In genomic region chr2:169743294-169743693, GRCm38 (mm10) we compare ENCODE assay signal across 16 mouse cellular contexts.
DNase-seq lines count a peak whose midpoint lies in the region; ATAC-seq and TF ChIP-seq lines count a peak whose summit lies in the region.
"Had no signal": no experiment of that assay in that cellular context is flagged by ENCODE, and none has a peak within 500 bp of the region (broad histone marks: within the 10 kb centered on the region; RNA-seq: fewer than 3 reads in every experiment).

No protein-coding gene starts in this region.

- H3K4me3 ChIP-seq in forebrain, postnatal 0 days (ENCODE audit: low read depth, low read length), result no peak overlapping the region
- no peak overlapping the region for H3K4me3 ChIP-seq in forebrain, embryonic 12.5 days (replicated peaks)
- H3K4me3 ChIP-seq: heart, embryonic 12.5 days; hindbrain, embryonic 10.5 days; hindbrain, embryonic 15.5 days had no signal

- no peak overlapping the region for H3K4me2 ChIP-seq in forebrain, postnatal 0 days (ENCODE audit: low read depth)
- H3K4me2 ChIP-seq in forebrain, embryonic 12.5 days, result no peak overlapping the region
- H3K4me2 ChIP-seq: heart, embryonic 12.5 days; hindbrain, embryonic 15.5 days had no signal

- H3K36me3 ChIP-seq in forebrain, postnatal 0 days (ENCODE audit: insufficient read depth), result no peaks in the 10 kb centered on the region
- no peaks in the 10 kb centered on the region for H3K36me3 ChIP-seq in forebrain, embryonic 12.5 days (replicated peaks)
- H3K36me3 ChIP-seq: heart, embryonic 12.5 days; hindbrain, embryonic 10.5 days; hindbrain, embryonic 15.5 days had no signal

- no peak overlapping the region for H3K9ac ChIP-seq in forebrain, postnatal 0 days
- H3K9ac ChIP-seq in forebrain, embryonic 12.5 days, result no peak overlapping the region
- H3K9ac ChIP-seq: heart, embryonic 12.5 days; hindbrain, embryonic 15.5 days had no signal

- H3K4me1 ChIP-seq in forebrain, postnatal 0 days (ENCODE audit: insufficient read depth), result no peaks in the 10 kb centered on the region
- H3K4me1 ChIP-seq in forebrain, embryonic 12.5 days, result no peaks in the 10 kb centered on the region
- H3K4me1 ChIP-seq: hindbrain, embryonic 10.5 days had no signal

- peak; percentile 85 for ATAC-seq in forebrain, postnatal 0 days
- ATAC-seq in forebrain, embryonic 12.5 days (ENCODE audit: low FRiP score), result no peak
- ATAC-seq: inflammation-experienced regulatory T-cells, adult 6 months; intestine, postnatal 0 days had no signal

- DNase-seq in cerebellum, postnatal 14 days, result peak; percentile 71 to 74
- DNase-seq in cerebellum, adult 11-12 months, result no peak
- DNase-seq in forebrain, postnatal 0 days, result peak; percentile 66
- peak; percentile 13 to 52 for DNase-seq in layer of hippocampus, postnatal 14 days (ENCODE audit: low spot score in 2 of 2)
- DNase-seq in layer of hippocampus, adult 9-10 months (ENCODE audit: low spot score), result no peak
- no peak for DNase-seq in ovary, postnatal 36 days (ENCODE audit: low spot score)
- DNase-seq: adrenal gland, postnatal 10 days; cerebellum, adult 8-10 months; cerebellum, postnatal 36 days; gastrocnemius, postnatal 25 days had no signal

- 59% methylated on average over 6 of the region's 6 CpGs for WGBS in forebrain, postnatal 0 days
- 84% methylated on average over 6 of the region's 6 CpGs for WGBS in forebrain, embryonic 12.5 days

- TF ChIP-seq CTCF in forebrain, postnatal 0 days (IDR thresholded peaks at IDR 0.05; ENCODE audit: low read depth), result no peak

- H3K27me3 ChIP-seq in forebrain, postnatal 0 days (ENCODE audit: insufficient read depth, low read length), result no peaks in the 10 kb centered on the region
- no peaks in the 10 kb centered on the region for H3K27me3 ChIP-seq in forebrain, embryonic 12.5 days
- H3K27me3 ChIP-seq: heart, embryonic 12.5 days; hindbrain, embryonic 15.5 days had no signal

- no peaks in the 10 kb centered on the region for H3K9me3 ChIP-seq in forebrain, postnatal 0 days (ENCODE audit: low read length)
- peaks cover 4% of the 10 kb centered on the region; the same call in 1 of the 2 replicates for H3K9me3 ChIP-seq in forebrain, embryonic 12.5 days
- H3K9me3 ChIP-seq: hindbrain, embryonic 10.5 days; hindbrain, embryonic 15.5 days had no signal

- H3K27ac ChIP-seq in forebrain, postnatal 0 days (ENCODE audit: low read depth, low read length), result no peak overlapping the region
- H3K27ac ChIP-seq in forebrain, embryonic 12.5 days, result no peak overlapping the region
- H3K27ac ChIP-seq: hindbrain, embryonic 10.5 days; hindbrain, embryonic 15.5 days had no signal

Comparison
In these comparisons a context has a peak if more than half of its experiments do, and no peak if none do; other contexts are left out.
1. DNase-seq: peak in cerebellum, postnatal 14 days (2 of 2), forebrain, postnatal 0 days (single experiment) and layer of hippocampus, postnatal 14 days (2 of 2); none in cerebellum, adult 11-12 months (single experiment), layer of hippocampus, adult 9-10 months (single experiment) and ovary, postnatal 36 days (single experiment).